ENCODE assay signal across 11 mouse cellular contexts in the genomic region with DNA sequence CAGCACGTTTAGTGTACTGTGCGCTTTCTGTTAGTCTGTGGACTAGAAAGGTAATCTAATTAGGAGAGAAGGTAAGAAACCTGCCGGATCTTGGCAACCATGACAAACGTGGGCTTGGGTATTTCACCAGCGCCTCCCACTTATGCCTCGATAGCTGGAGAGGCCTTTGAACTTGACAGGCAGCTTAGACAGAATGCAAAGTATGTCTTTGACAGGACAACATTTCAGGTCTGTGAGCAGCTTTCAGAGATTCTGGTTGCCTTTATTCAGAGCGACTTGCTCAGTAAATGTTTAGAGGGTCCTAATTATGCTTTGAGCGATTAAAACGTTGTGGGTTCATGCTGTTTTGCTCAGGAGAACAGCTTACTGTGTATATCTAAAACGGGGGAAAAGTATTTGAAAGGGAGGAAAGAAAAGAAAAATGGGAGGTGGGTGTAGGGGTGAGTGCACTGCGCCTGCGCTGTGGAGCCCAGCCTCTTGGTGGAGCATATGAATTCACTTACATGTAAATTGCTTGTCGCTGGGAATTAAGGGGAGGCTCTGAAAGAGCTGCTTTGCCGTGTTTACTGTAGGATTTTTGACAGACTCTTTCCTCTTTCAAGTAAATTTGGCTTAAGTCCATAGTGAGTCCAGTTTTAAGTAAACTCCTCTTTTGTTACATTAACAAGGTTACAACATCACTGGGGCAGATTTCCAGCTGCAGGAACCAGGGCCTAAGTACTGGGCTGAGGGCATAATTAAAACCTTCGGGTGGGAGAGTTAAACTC.
A peak's percentile ranks its signal among the peaks of the same experiment; 100 is the strongest.
DNase-seq lines count a peak whose midpoint lies in the region; ATAC-seq and TF ChIP-seq lines count a peak whose summit lies in the region.
"Had no signal": no experiment of that assay in that cellular context is flagged by ENCODE, and none has a peak within 500 bp of the region (broad histone marks: within the 10 kb centered on the region; RNA-seq: fewer than 3 reads in every experiment).

No protein-coding gene starts in this region.

- no peak for TF ChIP-seq POLR2A in kidney, adult 2 months (IDR thresholded peaks at IDR 0.05; ENCODE audit: low read depth, low read length)
- TF ChIP-seq POLR2A in cortical plate, adult 2 months (IDR thresholded peaks at IDR 0.05; ENCODE audit: extremely low read depth, insufficient read depth, low read length), result no peak
- TF ChIP-seq POLR2A in lung, adult 2 months (IDR thresholded peaks at IDR 0.05; ENCODE audit: borderline replicate concordance, extremely low read depth, low read depth, low read length), result no peak

- H3K9me3 ChIP-seq in forebrain, embryonic 16.5 days (ENCODE audit: control insufficient read depth, low read length), result no peaks in the 10 kb centered on the region
- H3K9me3 ChIP-seq: heart, embryonic 15.5 days; neural tube, embryonic 12.5 days had no signal

- H3K4me2 ChIP-seq in forebrain, embryonic 16.5 days (ENCODE audit: low read length), result peak overlapping the region; percentile 49
- H3K4me2 ChIP-seq: heart, embryonic 15.5 days; neural tube, embryonic 12.5 days had no signal

- no peak for TF ChIP-seq CTCF in kidney, adult 2 months (conservative IDR thresholded peaks at IDR 0.05; ENCODE audit: insufficient read depth, insufficient read length, low read depth, low read length)
- no peak for TF ChIP-seq CTCF in cortical plate, adult 2 months (IDR thresholded peaks at IDR 0.05; ENCODE audit: extremely low read depth, insufficient read depth, low read length)
- TF ChIP-seq CTCF in lung, adult 2 months (IDR thresholded peaks at IDR 0.05; ENCODE audit: insufficient read depth, low read length), result no peak

- no peaks in the 10 kb centered on the region for H3K36me3 ChIP-seq in kidney, adult 2 months (ENCODE audit: control insufficient read depth, insufficient read depth, low read length)
- no peaks in the 10 kb centered on the region for H3K36me3 ChIP-seq in forebrain, embryonic 16.5 days (ENCODE audit: control insufficient read depth, insufficient read depth)
- H3K36me3 ChIP-seq: G1E; heart, embryonic 15.5 days; neural tube, embryonic 12.5 days had no signal

- H3K27me3 ChIP-seq in kidney, adult 2 months (replicated peaks; ENCODE audit: control insufficient read depth, insufficient read depth, low read length), result no peaks in the 10 kb centered on the region
- H3K27me3 ChIP-seq in forebrain, embryonic 16.5 days (replicated peaks; ENCODE audit: control insufficient read depth, insufficient read depth, low read length), result peaks cover 8% of the 10 kb centered on the region; the same call in 1 of the 2 replicates
- H3K27me3 ChIP-seq: heart, embryonic 15.5 days; neural tube, embryonic 12.5 days had no signal

- no peaks in the 10 kb centered on the region for H3K4me1 ChIP-seq in kidney, adult 2 months (ENCODE audit: control insufficient read depth, insufficient read depth, low read length)
- peaks cover 3% of the 10 kb centered on the region; the same call in 1 of the 2 replicates for H3K4me1 ChIP-seq in cortical plate, adult 2 months (ENCODE audit: control insufficient read depth, insufficient read depth, low read length)
- H3K4me1 ChIP-seq in forebrain, embryonic 16.5 days (replicated peaks; ENCODE audit: control insufficient read depth, insufficient read depth, low read length), result peaks cover 20% of the 10 kb centered on the region
- peaks cover 6% of the 10 kb centered on the region for H3K4me1 ChIP-seq in lung, adult 2 months (ENCODE audit: control insufficient read depth, insufficient read depth, low read length)
- H3K4me1 ChIP-seq: neural tube, embryonic 12.5 days had no signal

- DNase-seq in kidney, adult 2 months, result peak; percentile 4
- no peak for DNase-seq in kidney, adult 9 months
- peak; percentile 7 for DNase-seq in lung, adult 2 months
- DNase-seq in thymus, postnatal 10 days (ENCODE audit: low spot score in 2 of 2), result no peak
- DNase-seq in gastrocnemius, adult 8-10 months (ENCODE audit: low spot score in 2 of 2), result no peak

- H3K4me3 ChIP-seq in kidney, adult 2 months (ENCODE audit: insufficient read depth, low read depth, low read length), result no peak overlapping the region
- no peak overlapping the region for H3K4me3 ChIP-seq in cortical plate, adult 2 months (ENCODE audit: insufficient read depth, low read length)
- H3K4me3 ChIP-seq in forebrain, embryonic 16.5 days (replicated peaks; ENCODE audit: low read length), result peak overlapping the region; percentile 24
- H3K4me3 ChIP-seq in lung, adult 2 months (replicated peaks; ENCODE audit: extremely low read depth, low read depth, low read length), result no peak overlapping the region
- H3K4me3 ChIP-seq: heart, embryonic 15.5 days; neural tube, embryonic 12.5 days had no signal

- peak; percentile 92 for ATAC-seq in forebrain, embryonic 16.5 days
- ATAC-seq in megakaryocyte progenitor cell, adult 5-6 weeks (replicated peaks; ENCODE audit: poor library complexity), result no peak

- H3K27ac ChIP-seq in kidney, adult 2 months (ENCODE audit: insufficient read depth, low read depth, low read length), result no peak overlapping the region
- peak overlapping the region; percentile 8; the same call in 1 of the 2 replicates for H3K27ac ChIP-seq in cortical plate, adult 2 months (ENCODE audit: insufficient read depth, low read length)
- peak overlapping the region; percentile 64 for H3K27ac ChIP-seq in forebrain, embryonic 16.5 days (ENCODE audit: low read length)
- H3K27ac ChIP-seq: heart, embryonic 15.5 days; neural tube, embryonic 12.5 days had no signal

- WGBS in kidney, adult 2 months, result 35% methylated on average over 15 of the region's 15 CpGs
- 3% methylated on average over 15 of the region's 15 CpGs for WGBS in forebrain, embryonic 16.5 days
- 34% methylated on average over 15 of the region's 15 CpGs for WGBS in lung, adult 2 months

- peak overlapping the region; percentile 23; the same call in 1 of the 2 replicates for H3K9ac ChIP-seq in forebrain, embryonic 16.5 days (replicated peaks; ENCODE audit: low read depth, low read length)
- H3K9ac ChIP-seq: heart, embryonic 15.5 days; neural tube, embryonic 12.5 days had no signal

Comparison
In these comparisons a context has a peak if more than half of its experiments do, and no peak if none do; other contexts are left out.
1. DNase-seq: peak in kidney, adult 2 months (single experiment) and lung, adult 2 months (single experiment); none in kidney, adult 9 months (single experiment), thymus, postnatal 10 days (0 of 2) and gastrocnemius, adult 8-10 months (0 of 2).